ENCODE assay signal across 8 mouse cellular contexts in genomic region chr2:31139991-31140771, GRCm38 (mm10). TPM values are rescaled to one million over a fixed set of nuclear protein-coding genes. Genes with fewer than 3 reads are reported as not detected.
A peak's percentile ranks its signal among the peaks of the same experiment; 100 is the strongest.
DNase-seq lines count a peak whose midpoint lies in the region; ATAC-seq and TF ChIP-seq lines count a peak whose summit lies in the region.

No protein-coding gene starts in this region.

- no peak for TF ChIP-seq POLR2A in kidney, adult 2 months (IDR thresholded peaks at IDR 0.05; ENCODE audit: low read depth, low read length)

- H3K4me1 ChIP-seq in kidney, adult 2 months (ENCODE audit: control insufficient read depth, insufficient read depth, low read length) = peaks cover 11% of the 10 kb centered on the region
- peaks cover 34% of the 10 kb centered on the region for H3K4me1 ChIP-seq in hindbrain, embryonic 15.5 days (replicated peaks)
- H3K4me1 ChIP-seq in midbrain, embryonic 15.5 days = peaks cover 19% of the 10 kb centered on the region

- no peaks in the 10 kb centered on the region for H3K27me3 ChIP-seq in kidney, adult 2 months (replicated peaks; ENCODE audit: control insufficient read depth, insufficient read depth, low read length)
- no peaks in the 10 kb centered on the region for H3K27me3 ChIP-seq in hindbrain, embryonic 15.5 days
- peaks cover 6% of the 10 kb centered on the region; the same call in 1 of the 2 replicates for H3K27me3 ChIP-seq in midbrain, embryonic 15.5 days (replicated peaks)

- intact Hi-C loops in left cerebral cortex, postnatal 4 days (cut with DNase I) = loop anchor here (10.0 kb wide), 2 partner anchors 65 to 105 kb away; no protein-coding TSS in a partner anchor

- no peak for TF ChIP-seq CTCF in kidney, adult 2 months (conservative IDR thresholded peaks at IDR 0.05; ENCODE audit: insufficient read depth, insufficient read length, low read depth, low read length)

- H3K27ac ChIP-seq in kidney, adult 2 months (ENCODE audit: insufficient read depth, low read depth, low read length) = no peak overlapping the region
- H3K27ac ChIP-seq in hindbrain, embryonic 15.5 days (replicated peaks) = no peak overlapping the region
- H3K27ac ChIP-seq in midbrain, embryonic 15.5 days = no peak overlapping the region

- WGBS in kidney, adult 2 months = 64% methylated on average over 12 of the region's 12 CpGs
- 73% methylated on average over 12 of the region's 12 CpGs for WGBS in hindbrain, embryonic 15.5 days
- WGBS in midbrain, embryonic 15.5 days = 79% methylated on average over 12 of the region's 12 CpGs

- no peak for ATAC-seq in hindbrain, embryonic 15.5 days (ENCODE audit: low FRiP score, low read depth)
- ATAC-seq in midbrain, embryonic 15.5 days (replicated peaks) = no peak

- no peak for DNase-seq in kidney, adult 2 months
- no peak for DNase-seq in kidney, postnatal 25 days
- peak; percentile 26 to 47 for DNase-seq in cerebellum, postnatal 25 days
- no peak for DNase-seq in gastrocnemius, adult 8-10 months (ENCODE audit: low spot score in 2 of 2)
- DNase-seq in retina, postnatal 1 day = no peak
- no peak for DNase-seq in left cerebral cortex, postnatal 4 days

- peak overlapping the region; percentile 89 for H3K4me2 ChIP-seq in hindbrain, embryonic 15.5 days
- peak overlapping the region; percentile 90 for H3K4me2 ChIP-seq in midbrain, embryonic 15.5 days

- H3K9me3 ChIP-seq in hindbrain, embryonic 15.5 days = no peaks in the 10 kb centered on the region
- no peaks in the 10 kb centered on the region for H3K9me3 ChIP-seq in midbrain, embryonic 15.5 days

- peak overlapping the region; percentile 97 for H3K9ac ChIP-seq in hindbrain, embryonic 15.5 days
- peak overlapping the region; percentile 93; the same call in 1 of the 2 replicates for H3K9ac ChIP-seq in midbrain, embryonic 15.5 days

- H3K4me3 ChIP-seq in kidney, adult 2 months (ENCODE audit: insufficient read depth, low read depth, low read length) = peak overlapping the region; percentile 94
- peak overlapping the region; percentile 97 for H3K4me3 ChIP-seq in hindbrain, embryonic 15.5 days
- H3K4me3 ChIP-seq in midbrain, embryonic 15.5 days = peak overlapping the region; percentile 99

- no peaks in the 10 kb centered on the region for H3K36me3 ChIP-seq in kidney, adult 2 months (ENCODE audit: control insufficient read depth, insufficient read depth, low read length)
- peaks cover 3% of the 10 kb centered on the region; the same call in 1 of the 2 replicates for H3K36me3 ChIP-seq in hindbrain, embryonic 15.5 days
- H3K36me3 ChIP-seq in midbrain, embryonic 15.5 days (replicated peaks) = no peaks in the 10 kb centered on the region

RNA-seq across cellular contexts. Expression of gene Fnbp1, which starts 1.6 kb away (rescaled TPM):
- polyA plus RNA-seq in kidney, adult 2 months (2012; rRNA removed) = 21.1 and 23.9 TPM in 2 replicates
- 32.5 and 33.0 TPM in 2 replicates for polyA plus RNA-seq in hindbrain, embryonic 15.5 days (2015; fragmentation: Nextera tagmentation; extraction: Ambion mirVana)
- polyA plus RNA-seq in midbrain, embryonic 15.5 days (2015; fragmentation: Nextera tagmentation; extraction: Ambion mirVana) = 29.6 and 29.7 TPM in 2 replicates
- 1 to 10 TPM; 4.1 to 10.0 (median 7.6) TPM for total RNA-seq in gastrocnemius, adult 8-10 months (2022)
- total RNA-seq in left cerebral cortex, postnatal 4 days (2021) = 10 to 100 TPM; 75.3 to 77.3 TPM

RNA-seq across cellular contexts. Expression of gene Gpr107, which starts 11.9 kb away (rescaled TPM):
- 22.2 and 22.8 TPM in 2 replicates for polyA plus RNA-seq in kidney, adult 2 months (2012; rRNA removed)
- 38.0 and 39.0 TPM in 2 replicates for polyA plus RNA-seq in hindbrain, embryonic 15.5 days (2015; fragmentation: Nextera tagmentation; extraction: Ambion mirVana)
- 39.6 and 41.0 TPM in 2 replicates for polyA plus RNA-seq in midbrain, embryonic 15.5 days (2015; fragmentation: Nextera tagmentation; extraction: Ambion mirVana)
- total RNA-seq in gastrocnemius, adult 8-10 months (2022) = 10 to 100 TPM; 23.1 to 26.2 (median 24.2) TPM
- total RNA-seq in left cerebral cortex, postnatal 4 days (2021) = 10 to 100 TPM; 59.0 to 59.8 TPM

Comparison
In these comparisons a context has a peak if more than half of its experiments do, and no peak if none do; other contexts are left out.
1. DNase-seq: peak in cerebellum, postnatal 25 days (2 of 2); none in kidney, adult 2 months (single experiment), kidney, postnatal 25 days (0 of 2), gastrocnemius, adult 8-10 months (0 of 2), retina, postnatal 1 day (single experiment) and left cerebral cortex, postnatal 4 days (single experiment).
2. Peak in every context shown above with its lines, with median percentiles within 50 percentile points of each other: H3K4me3 ChIP-seq.